Mouse (Mus musculus) G1E-ER4 (cell line): ENCODE results near the gene Ccdc38. TPM values are rescaled to one million over a fixed set of nuclear protein-coding genes. Genes with fewer than 3 reads are reported as not detected.

Experiments
- GATA1 ChIP-seq: IDR thresholded peaks from one replicate; pipeline ENCODE4 v1.8.0; 2012; ENCODE audit warnings: low read length, inconsistent platforms
- polyA plus RNA-seq: library from polyadenylated mRNA; stranded (reverse); fragments of >175 nt; gene quantifications from 2 replicates; pipeline ENCODE4 v1.2.3, GENCODE M21; 2012

The Ccdc38 gene
- polyA plus RNA-seq, 1 experiment: not detected

GRCm38 (mm10) chr10:93575960-93576359, 35.5 kb downstream of the Ccdc38 start:
- TF ChIP-seq GATA1: no peak

- TF ChIP-seq GATA1: no peak
Measured at GRCm38 (mm10) chr10:93577271-93577886, 36.9 kb downstream of the Ccdc38 start.

GRCm38 (mm10) chr10:93588796-93589195, 48.4 kb downstream of the Ccdc38 start:
- no peak for TF ChIP-seq GATA1

GRCm38 (mm10) chr10:93589281-93589848, 48.9 kb downstream of the Ccdc38 start, which contains the start of gene Snrpf:
TSS of gene Snrpf (minus strand) at chr10:93589706.
- TF ChIP-seq GATA1: no peak

GRCm38 (mm10) chr10:93592456-93592855, 52.0 kb downstream of the Ccdc38 start:
- no peak for TF ChIP-seq GATA1

- no peak for TF ChIP-seq GATA1
Measured at GRCm38 (mm10) chr10:93594022-93594482, 53.6 kb downstream of the Ccdc38 start.

- no peak for TF ChIP-seq GATA1
Measured at GRCm38 (mm10) chr10:93595831-93596230, 55.4 kb downstream of the Ccdc38 start.

GRCm38 (mm10) chr10:93596641-93597040, 56.2 kb downstream of the Ccdc38 start:
- no peak for TF ChIP-seq GATA1

- no peak for TF ChIP-seq GATA1
Measured at GRCm38 (mm10) chr10:93602309-93602708, 61.9 kb downstream of the Ccdc38 start.

GRCm38 (mm10) chr10:93603256-93603655, 62.8 kb downstream of the Ccdc38 start:
- no peak for TF ChIP-seq GATA1

- TF ChIP-seq GATA1: no peak
Measured at GRCm38 (mm10) chr10:93606326-93606725, 65.9 kb downstream of the Ccdc38 start.

- TF ChIP-seq GATA1: no peak
Measured at GRCm38 (mm10) chr10:93608051-93608450, 67.6 kb downstream of the Ccdc38 start.

GRCm38 (mm10) chr10:93609236-93609635, 68.8 kb downstream of the Ccdc38 start:
- no peak for TF ChIP-seq GATA1

GRCm38 (mm10) chr10:93610896-93611295, 70.5 kb downstream of the Ccdc38 start:
- no peak for TF ChIP-seq GATA1

- no peak for TF ChIP-seq GATA1
Measured at GRCm38 (mm10) chr10:93611419-93612007, 71.1 kb downstream of the Ccdc38 start.

GRCm38 (mm10) chr10:93614850-93615249, 74.4 kb downstream of the Ccdc38 start:
- no peak for TF ChIP-seq GATA1

- TF ChIP-seq GATA1: no peak
Measured at GRCm38 (mm10) chr10:93620438-93621179, 80.2 kb downstream of the Ccdc38 start.
